Mouse (Mus musculus): ENCODE results near the gene Naa80. TPM values are rescaled to one million over a fixed set of nuclear protein-coding genes. Genes with fewer than 3 reads are reported as not detected.

The Naa80 gene
- total RNA-seq, 1 experiment, result 7.3 TPM

GRCm38 (mm10) chr9:107631861-107632260, 53.2 kb downstream of the Naa80 start:
- DNase-seq (ENCODE audit: low read depth, low spot score), result no peak
- H3K9ac ChIP-seq (ENCODE audit: insufficient read depth, low read depth, low read length, poor library complexity, severe bottlenecking), result no peak overlapping the region; the same call in 1 of the 2 replicates
- H3K4me1 ChIP-seq (ENCODE audit: control insufficient read depth in 2 of 2, insufficient read depth in 2 of 2, low read length in 2 of 2, poor library complexity in 1 of 2), result peaks cover 14 to 44% of the 10 kb centered on the region in 2 experiments; a peak in 3 of 4 replicates
- H3K4me3 ChIP-seq (ENCODE audit: insufficient read depth in 1 of 2, low read depth in 1 of 2, low read length in 2 of 2, poor library complexity in 1 of 2, severe bottlenecking in 1 of 2), result no peak overlapping the region
- H3K27ac ChIP-seq (ENCODE audit: insufficient read depth, low read depth, low read length, poor library complexity, severe bottlenecking), result no peak overlapping the region
- TF ChIP-seq ZC3H11A (IDR thresholded peaks at IDR 0.05; ENCODE audit: borderline replicate concordance, low read depth, low read length) (no peak), CHD2 (IDR thresholded peaks at IDR 0.05; ENCODE audit: low read depth, low read length) (no peak), MAFK (IDR thresholded peaks at IDR 0.05; ENCODE audit: insufficient read depth, low read depth, low read length) (no peak), ZNF384 (IDR thresholded peaks at IDR 0.05; ENCODE audit: low read depth, low read length) (no peak), HCFC1 (IDR thresholded peaks at IDR 0.05; ENCODE audit: borderline replicate concordance, insufficient read depth, low read length) (no peak)
- H3K36me3 ChIP-seq (ENCODE audit: control insufficient read depth, insufficient read depth, low read length, poor library complexity, severe bottlenecking), result peaks cover 1% of the 10 kb centered on the region; the same call in 1 of the 2 replicates
- in situ Hi-C loops (cut with MboI; ENCODE audit: low sequenced_read_pairs in 2 of 2, unreplicated experiment in 2 of 2), result no loop called here
- no peaks in the 10 kb centered on the region for H3K9me3 ChIP-seq (ENCODE audit: control insufficient read depth, insufficient read depth, low read depth, low read length)

- TF ChIP-seq ZC3H11A (IDR thresholded peaks at IDR 0.05; ENCODE audit: borderline replicate concordance, low read depth, low read length) (no peak), HCFC1 (IDR thresholded peaks at IDR 0.05; ENCODE audit: borderline replicate concordance, insufficient read depth, low read length) (no peak), CHD2 (IDR thresholded peaks at IDR 0.05; ENCODE audit: low read depth, low read length) (no peak), ZNF384 (IDR thresholded peaks at IDR 0.05; ENCODE audit: low read depth, low read length) (no peak), MAFK (IDR thresholded peaks at IDR 0.05; ENCODE audit: insufficient read depth, low read depth, low read length) (no peak)
Measured at GRCm38 (mm10) chr9:107632478-107632877, 53.8 kb downstream of the Naa80 start.

GRCm38 (mm10) chr9:107633091-107633660, 54.5 kb downstream of the Naa80 start:
- Histone ChIP-seq H3K4me1 (ENCODE audit: control insufficient read depth in 2 of 2, insufficient read depth in 2 of 2, low read length in 2 of 2, poor library complexity in 1 of 2) (peaks cover 7 to 33% of the 10 kb centered on the region in 2 experiments; a peak in 3 of 4 replicates), H3K36me3 (ENCODE audit: control insufficient read depth, insufficient read depth, low read length, poor library complexity, severe bottlenecking) (peaks cover 1% of the 10 kb centered on the region; the same call in 1 of the 2 replicates), H3K27ac (ENCODE audit: insufficient read depth, low read depth, low read length, poor library complexity, severe bottlenecking) (0 out of 2 replicates have a peak overlapping the region, but pooled peaks have one; percentile 9), H3K9me3 (ENCODE audit: control insufficient read depth, insufficient read depth, low read depth, low read length) (no peaks in the 10 kb centered on the region), H3K9ac (ENCODE audit: insufficient read depth, low read depth, low read length, poor library complexity, severe bottlenecking) (peak overlapping the region; percentile 91; the same call in 1 of the 2 replicates), H3K4me3 (ENCODE audit: insufficient read depth in 1 of 2, low read depth in 1 of 2, low read length in 2 of 2, poor library complexity in 1 of 2, severe bottlenecking in 1 of 2) (peak overlapping the region; percentile 92 to 97)
- TF ChIP-seq MAFK (IDR thresholded peaks at IDR 0.05; ENCODE audit: insufficient read depth, low read depth, low read length), result no peak
- no peak for TF ChIP-seq ZNF384 (IDR thresholded peaks at IDR 0.05; ENCODE audit: low read depth, low read length)
- TF ChIP-seq CHD2 (IDR thresholded peaks at IDR 0.05; ENCODE audit: low read depth, low read length), result no peak
- TF ChIP-seq HCFC1 (IDR thresholded peaks at IDR 0.05; ENCODE audit: borderline replicate concordance, insufficient read depth, low read length), result no peak
- no peak for TF ChIP-seq ZC3H11A (IDR thresholded peaks at IDR 0.05; ENCODE audit: borderline replicate concordance, low read depth, low read length)
- no peak for DNase-seq (ENCODE audit: low read depth, low spot score)
- in situ Hi-C loops (cut with MboI; ENCODE audit: low sequenced_read_pairs in 2 of 2, unreplicated experiment in 2 of 2), result no loop called here

More at GRCm38 (mm10) chr9:107632478-107632877, 53.8 kb downstream of the Naa80 start:
- Histone ChIP-seq H3K27ac (ENCODE audit: insufficient read depth, low read depth, low read length, poor library complexity, severe bottlenecking) (no peak overlapping the region), H3K9ac (ENCODE audit: insufficient read depth, low read depth, low read length, poor library complexity, severe bottlenecking) (peak overlapping the region; percentile 91; the same call in 1 of the 2 replicates), H3K9me3 (ENCODE audit: control insufficient read depth, insufficient read depth, low read depth, low read length) (no peaks in the 10 kb centered on the region), H3K4me3 (ENCODE audit: insufficient read depth in 1 of 2, low read depth in 1 of 2, low read length in 2 of 2, poor library complexity in 1 of 2, severe bottlenecking in 1 of 2) (peak overlapping the region; percentile 92 to 97; a peak in 3 of 4 replicates), H3K36me3 (ENCODE audit: control insufficient read depth, insufficient read depth, low read length, poor library complexity, severe bottlenecking) (peaks cover 1% of the 10 kb centered on the region; the same call in 1 of the 2 replicates), H3K4me1 (ENCODE audit: control insufficient read depth in 2 of 2, insufficient read depth in 2 of 2, low read length in 2 of 2, poor library complexity in 1 of 2) (peaks cover 10 to 40% of the 10 kb centered on the region in 2 experiments; a peak in 3 of 4 replicates)
- no peak for DNase-seq (ENCODE audit: low read depth, low spot score)
- in situ Hi-C loops (cut with MboI; ENCODE audit: low sequenced_read_pairs in 2 of 2, unreplicated experiment in 2 of 2), result no loop called here

Other genes with a start within 250 kb of the Naa80 start
- gene Hemk1, start 240.5 kb upstream of the Naa80 start, total RNA-seq (2012; rRNA removed), result 29.1 and 41.3 TPM in 2 replicates
- gene 6430571L13Rik, start 238.3 kb upstream of the Naa80 start, total RNA-seq (2012; rRNA removed), result 0.45 and 0.95 TPM in 2 replicates
- gene Cacna2d2, start 179.3 kb upstream of the Naa80 start, total RNA-seq (2012; rRNA removed), result 0.85 and 2.4 TPM in 2 replicates
- 42.3 and 64.3 TPM in 2 replicates for gene Tmem115, start 44.9 kb upstream of the Naa80 start, total RNA-seq (2012; rRNA removed)
- gene Cyb561d2, start 36.7 kb upstream of the Naa80 start, total RNA-seq (2012; rRNA removed), result 25.3 and 35.2 TPM in 2 replicates
- 21.2 and 30.5 TPM in 2 replicates for gene Nprl2, start 36.7 kb upstream of the Naa80 start, total RNA-seq (2012; rRNA removed)
- gene Zmynd10, start 31.6 kb upstream of the Naa80 start, total RNA-seq (2012; rRNA removed), result 0.37 and 0.49 TPM in 2 replicates
- 25.5 and 41.4 TPM in 2 replicates for gene Rassf1, start 27.3 kb upstream of the Naa80 start, total RNA-seq (2012; rRNA removed)
- gene Tusc2, start 15.6 kb upstream of the Naa80 start, total RNA-seq (2012; rRNA removed), result 14.0 and 14.2 TPM in 2 replicates
- 68.1 and 117 TPM in 2 replicates for gene Hyal2, start 10.9 kb upstream of the Naa80 start, total RNA-seq (2012; rRNA removed)
- gene Hyal1, start 2.0 kb upstream of the Naa80 start, total RNA-seq (2012; rRNA removed), result 11.8 and 19.2 TPM in 2 replicates
- gene Hyal3, start 1.9 kb downstream of the Naa80 start, total RNA-seq (2012; rRNA removed), result 0.54 and 1.2 TPM in 2 replicates
- 66.6 and 82.7 TPM in 2 replicates for gene Ifrd2, start 8.8 kb downstream of the Naa80 start, total RNA-seq (2012; rRNA removed)
- gene Sema3b, start 30.3 kb downstream of the Naa80 start, total RNA-seq (2012; rRNA removed), result 7.4 and 7.6 TPM in 2 replicates
- gene Gnai2, start 56.5 kb downstream of the Naa80 start, total RNA-seq (2012; rRNA removed), result 178 and 232 TPM in 2 replicates
- 2.9 and 8.9 TPM in 2 replicates for gene Slc38a3, start 90.6 kb downstream of the Naa80 start, total RNA-seq (2012; rRNA removed)
- 1.2 and 1.8 TPM in 2 replicates for gene Gnat1, start 100.8 kb downstream of the Naa80 start, total RNA-seq (2012; rRNA removed)
- gene Sema3f, start 131.6 kb downstream of the Naa80 start, total RNA-seq (2012; rRNA removed), result 11.5 and 11.6 TPM in 2 replicates
- 97.7 and 116 TPM in 2 replicates for gene Rbm5, start 192.1 kb downstream of the Naa80 start, total RNA-seq (2012; rRNA removed)

Data from ES-E14 (cell line).